Mouse (Mus musculus): ENCODE measurements around the gene Tns1.

DNA sequence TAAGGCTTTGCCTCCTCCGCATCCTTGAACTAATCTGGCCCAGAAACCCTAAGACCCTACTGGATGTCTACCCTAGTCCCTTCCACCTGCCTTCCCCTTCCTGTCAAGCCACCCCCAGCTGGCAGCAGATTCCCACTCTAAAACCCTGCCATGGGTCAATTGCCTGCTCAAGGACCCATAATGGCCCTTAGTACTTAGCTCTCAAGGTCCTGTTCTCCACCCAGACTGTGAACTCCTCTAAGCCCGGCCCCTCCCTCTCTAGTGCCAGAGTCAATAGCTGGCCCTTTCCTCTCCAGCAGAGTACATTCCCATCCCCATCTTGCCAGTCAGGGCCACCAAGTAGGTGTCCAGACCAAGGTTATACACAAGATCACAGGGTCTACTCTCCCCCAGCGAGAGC is 115.3 kb downstream of the Tns1 start:
- TF ChIP-seq CTCF (conservative IDR thresholded peaks at IDR 0.05; ENCODE audit: low read length), result no peak
- TF ChIP-seq POU5F1 (IDR thresholded peaks at IDR 0.05; ENCODE audit: borderline replicate concordance, low read length), result no peak
- TF ChIP-seq NANOG (IDR thresholded peaks at IDR 0.05; ENCODE audit: borderline replicate concordance, low read length), result no peak

Measured in E14TG2a.4 (cell line).